Mouse (Mus musculus) heart, adult 2 months (tissue): ENCODE measurements around the gene Il5ra.

ENCODE experiments used
- CTCF ChIP-seq: fragments of 200-600 bp; IDR thresholded peaks from 2 replicates; pipeline ENCODE4 v1.8.1; 2022; ENCODE audit warnings: antibody characterized with exemption, mild to moderate bottlenecking, moderate library complexity
- EP300 ChIP-seq: fragments of 200-500 bp; IDR thresholded peaks from 2 replicates; pipeline ENCODE4 v1.6.1; 2011; ENCODE audit warnings: low read depth, low read length, control low read depth; ENCODE audit not compliant: insufficient read depth

DNA sequence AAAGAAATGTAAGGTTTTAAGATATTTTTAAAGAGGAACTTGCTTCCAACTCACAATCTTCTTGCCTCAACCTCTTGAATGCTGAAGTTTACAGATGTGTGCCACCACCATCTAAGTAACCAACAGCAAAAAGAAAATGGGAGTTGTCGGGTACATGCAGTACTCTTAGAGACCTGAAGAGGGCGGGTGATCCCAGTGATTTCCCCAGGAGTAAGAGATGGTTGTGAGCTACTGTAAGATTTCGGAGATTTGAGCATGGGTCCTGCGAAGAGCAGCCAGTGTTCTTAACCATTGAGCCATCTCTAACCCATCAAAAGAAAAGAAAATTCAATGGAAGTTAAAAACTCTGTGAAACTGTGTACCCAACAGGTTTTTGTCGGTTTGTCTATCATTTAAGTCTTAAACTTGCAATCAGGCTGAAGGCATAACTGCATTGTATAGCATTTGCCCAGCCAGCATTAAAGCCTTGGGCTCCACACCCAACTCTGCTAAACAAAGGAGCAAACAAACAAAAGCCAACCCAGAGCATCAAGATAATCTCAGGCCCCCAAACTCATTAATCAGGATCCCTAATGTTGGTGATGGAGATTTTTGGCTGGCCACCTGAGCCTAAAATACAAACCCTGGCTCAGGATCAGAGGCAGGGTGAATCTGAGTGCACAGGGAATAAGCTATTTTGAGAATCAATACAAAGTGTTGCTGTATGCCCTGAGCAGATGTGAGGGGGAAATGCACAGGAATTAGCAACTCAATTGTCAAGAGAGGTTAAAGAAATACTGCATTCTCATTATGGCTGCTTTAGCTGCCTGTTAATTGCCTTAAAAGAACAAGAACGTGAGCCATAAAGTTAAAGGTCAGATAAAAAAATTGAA, 84.8 kb downstream of the Il5ra start:
- TF ChIP-seq CTCF (peak; percentile 76), EP300 (no peak)
